17 mouse cellular contexts compared by ENCODE assay signal in genomic region chr6:40098498-40098897, GRCm38 (mm10).
"Had no signal": no experiment of that assay in that cellular context is flagged by ENCODE, and none has a peak within 500 bp of the region (broad histone marks: within the 10 kb centered on the region; RNA-seq: fewer than 3 reads in every experiment).

No protein-coding gene starts in this region.

- ATAC-seq: hindbrain, embryonic 16.5 days; inflammation-experienced regulatory T-cells, adult 6 months; intestine, embryonic 15.5 days; intestine, postnatal 0 days had no signal

- DNase-seq: gastrocnemius, adult 2 months; gastrocnemius, postnatal 10 days; gastrocnemius, postnatal 25 days; heart, adult 18-20 months; heart, postnatal 10 days; heart, postnatal 4 days; kidney, adult 18-20 months; kidney, adult 8-10 months; kidney, postnatal 10 days; kidney, postnatal 25 days; kidney, postnatal 4 days; liver; liver, embryonic 13.5 days had no signal
